Mouse (Mus musculus): ENCODE results near the gene Zcchc9. TPM values are rescaled to one million over a fixed set of nuclear protein-coding genes. Genes with fewer than 3 reads are reported as not detected.
"Not testable (repeated sequence)": the region's sequence is repeated elsewhere in the genome, so short reads cannot be mapped to it uniquely, and the experiment has no call there.

The Zcchc9 gene
- polyA plus RNA-seq, 1 experiment, result 8.3 TPM

DNA sequence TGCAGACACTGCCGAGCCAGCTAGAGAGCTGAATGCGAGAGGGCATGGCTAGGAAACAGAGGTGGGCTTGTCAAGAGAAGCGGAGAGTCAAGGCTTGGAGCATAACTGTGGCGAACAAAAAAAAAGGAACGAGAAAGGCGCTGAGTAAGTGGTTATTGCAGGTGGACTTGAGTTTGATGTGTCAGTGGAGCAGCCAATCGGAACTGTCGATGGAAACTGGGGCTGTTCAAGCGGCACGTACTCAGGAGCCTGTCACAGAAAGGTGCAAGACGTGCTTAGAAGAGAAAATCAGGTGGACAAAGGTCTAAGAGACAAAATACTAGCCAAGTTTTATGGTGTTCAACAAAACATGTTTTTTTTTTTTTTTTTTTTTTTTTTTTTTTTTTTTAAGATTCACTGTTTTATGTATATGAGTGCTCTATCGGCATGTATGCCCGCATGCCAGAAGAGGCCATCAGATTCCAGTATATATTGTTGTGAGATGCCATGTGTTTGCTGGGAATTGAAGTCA lies 12.5 kb downstream of the Zcchc9 start:
- 93% methylated on average over 13 of the region's 13 CpGs for WGBS
- TF ChIP-seq POLR2A (IDR thresholded peaks at IDR 0.05; ENCODE audit: low read depth, low read length) (no peak), CTCF (IDR thresholded peaks at IDR 0.05; ENCODE audit: extremely low read depth, insufficient read depth, insufficient read length, insufficient replicate concordance) (no peak)
- no peak for DNase-seq (ENCODE audit: low read depth in 1 of 2, low spot score in 2 of 2)
- Histone ChIP-seq H3K27me3 (ENCODE audit: control insufficient read depth, insufficient read depth, low read length) (no peaks in the 10 kb centered on the region), H3K4me3 (ENCODE audit: extremely low read depth, insufficient read depth, insufficient read length) (no peak overlapping the region), H3K4me1 (ENCODE audit: control insufficient read depth, insufficient read depth, insufficient read length) (no peaks in the 10 kb centered on the region), H3K36me3 (ENCODE audit: control insufficient read depth, insufficient read depth, low read length) (peaks cover 27% of the 10 kb centered on the region), H3K27ac (ENCODE audit: insufficient read depth, low read length) (no peak overlapping the region)

DNA sequence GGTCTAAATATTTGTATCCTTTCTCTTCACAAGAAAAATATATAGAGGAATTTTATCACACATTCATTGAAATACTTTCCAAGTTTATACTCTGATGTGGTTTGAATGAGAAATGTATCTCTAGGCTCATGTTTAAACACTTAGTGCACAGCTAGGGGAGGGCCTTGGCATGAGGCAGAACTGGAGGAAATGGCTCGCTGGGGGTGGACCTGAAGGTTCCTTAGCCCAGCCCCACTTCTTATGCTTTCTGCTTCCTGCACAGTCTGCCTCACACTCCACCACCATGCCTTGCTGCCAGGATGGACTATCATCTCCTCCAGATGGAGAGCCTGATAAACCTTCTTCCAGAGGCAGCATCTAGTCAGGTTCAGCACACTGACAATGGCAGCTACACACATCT lies 15.5 kb downstream of the Zcchc9 start:
- no peaks in the 10 kb centered on the region for H3K27me3 ChIP-seq (ENCODE audit: control insufficient read depth, insufficient read depth, low read length)
- 17% methylated on average over 1 of the region's 1 CpGs for WGBS
- no peaks in the 10 kb centered on the region for H3K4me1 ChIP-seq (ENCODE audit: control insufficient read depth, insufficient read depth, insufficient read length)
- DNase-seq (ENCODE audit: low read depth in 1 of 2, low spot score in 2 of 2), result no peak
- H3K4me3 ChIP-seq (ENCODE audit: extremely low read depth, insufficient read depth, insufficient read length), result no peak overlapping the region
- H3K36me3 ChIP-seq (ENCODE audit: control insufficient read depth, insufficient read depth, low read length), result peaks cover 5% of the 10 kb centered on the region
- H3K27ac ChIP-seq (ENCODE audit: insufficient read depth, low read length), result no peak overlapping the region
- TF ChIP-seq CTCF (IDR thresholded peaks at IDR 0.05; ENCODE audit: extremely low read depth, insufficient read depth, insufficient read length, insufficient replicate concordance) (no peak), POLR2A (IDR thresholded peaks at IDR 0.05; ENCODE audit: low read depth, low read length) (no peak)

DNA sequence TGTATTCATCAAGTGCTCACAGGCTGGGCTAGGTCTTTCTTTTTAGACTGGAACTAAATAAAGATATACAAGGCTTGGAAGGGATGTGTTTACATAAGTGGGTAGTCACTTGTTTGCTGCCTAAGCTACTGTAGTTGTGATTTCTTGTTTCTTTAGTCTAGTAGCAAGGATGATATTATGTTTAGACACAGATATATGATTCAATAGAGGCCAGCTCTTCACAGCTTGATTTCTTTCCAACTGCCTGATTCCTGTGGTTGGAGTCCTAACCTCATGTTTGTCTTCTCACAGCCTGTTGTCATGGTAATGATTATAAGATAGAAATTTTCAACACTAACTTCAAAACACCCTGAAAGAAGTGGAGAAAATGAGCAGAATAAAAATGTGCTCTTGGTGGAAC lies 27.6 kb downstream of the Zcchc9 start:
- Histone ChIP-seq H3K27ac (ENCODE audit: insufficient read depth, low read length) (no peak overlapping the region), H3K4me3 (ENCODE audit: extremely low read depth, insufficient read depth, insufficient read length) (no peak overlapping the region), H3K27me3 (ENCODE audit: control insufficient read depth, insufficient read depth, low read length) (no peaks in the 10 kb centered on the region), H3K4me1 (ENCODE audit: control insufficient read depth, insufficient read depth, insufficient read length) (no peaks in the 10 kb centered on the region), H3K36me3 (ENCODE audit: control insufficient read depth, insufficient read depth, low read length) (no peaks in the 10 kb centered on the region)
- TF ChIP-seq CTCF (IDR thresholded peaks at IDR 0.05; ENCODE audit: extremely low read depth, insufficient read depth, insufficient read length, insufficient replicate concordance) (no peak), POLR2A (IDR thresholded peaks at IDR 0.05; ENCODE audit: low read depth, low read length) (no peak)
- no peak for DNase-seq (ENCODE audit: low read depth in 1 of 2, low spot score in 2 of 2)

DNA sequence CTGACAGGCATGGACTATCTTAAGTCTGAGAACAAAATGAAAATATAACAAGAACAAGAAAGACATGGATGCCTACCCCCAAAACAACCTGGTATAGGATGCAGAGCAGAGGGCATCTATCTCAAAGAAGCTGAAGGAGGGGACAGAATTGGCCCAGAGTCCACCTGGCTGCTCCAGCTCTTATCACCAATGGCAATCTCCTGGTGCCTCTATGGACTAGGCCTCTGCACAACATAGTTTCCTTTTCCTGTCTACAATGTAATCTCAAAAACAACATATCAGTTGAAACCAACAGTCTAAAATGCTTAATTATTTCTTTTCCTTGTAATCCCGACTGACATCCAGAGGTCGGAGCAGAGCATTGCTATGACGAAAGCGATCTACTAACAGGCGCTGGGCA lies 29.4 kb downstream of the Zcchc9 start:
- WGBS, result 95% methylated on average over 5 of the region's 5 CpGs

DNA sequence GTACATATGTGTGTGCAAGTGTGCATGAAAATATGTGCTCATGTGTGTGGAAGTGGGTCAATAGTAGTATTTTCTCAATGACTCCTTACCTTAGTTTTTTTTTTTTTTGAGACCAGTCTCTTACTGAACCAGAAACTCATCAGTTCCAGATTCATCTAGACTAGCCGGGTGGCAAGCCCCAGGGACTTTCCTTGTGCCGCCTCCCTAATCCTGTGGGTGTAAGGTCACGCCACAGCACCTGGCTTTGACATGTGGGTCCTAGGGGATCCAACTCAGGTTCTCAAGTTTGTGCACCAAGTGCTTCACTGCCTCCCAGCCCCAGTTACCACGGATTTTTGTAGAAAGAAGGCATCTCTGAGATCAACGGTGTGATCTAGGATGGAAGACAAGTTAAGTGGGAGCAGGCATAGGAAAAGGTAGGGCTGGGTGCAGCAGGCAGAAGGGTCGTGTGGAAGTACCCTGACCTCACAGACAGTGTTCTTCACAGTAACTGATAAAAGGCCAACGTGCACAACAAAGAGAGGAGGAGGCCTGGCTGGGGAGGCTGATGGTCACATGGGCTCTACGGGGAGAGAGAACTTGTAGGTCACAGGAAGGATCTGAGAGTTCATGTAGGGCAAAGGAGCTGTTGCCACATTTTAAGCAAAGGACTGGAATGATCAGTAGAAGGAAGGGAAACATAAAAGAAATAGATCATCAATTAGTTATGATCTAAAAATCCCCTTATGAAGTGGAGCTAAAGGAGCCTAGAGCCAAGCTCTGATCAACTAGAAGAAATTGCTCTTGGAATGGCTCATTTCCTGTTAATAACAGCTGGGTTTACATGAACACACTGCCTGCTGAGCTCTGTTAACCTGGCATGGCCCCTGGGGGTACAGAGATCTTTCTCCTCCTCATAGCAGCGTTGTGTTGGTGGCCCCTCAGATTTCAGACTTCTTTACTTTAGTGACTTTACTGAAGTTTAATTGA lies 38.5 kb downstream of the Zcchc9 start:
- Histone ChIP-seq H3K36me3 (ENCODE audit: control insufficient read depth, insufficient read depth, low read length) (no peaks in the 10 kb centered on the region), H3K27ac (ENCODE audit: insufficient read depth, low read length) (no peak overlapping the region), H3K27me3 (ENCODE audit: control insufficient read depth, insufficient read depth, low read length) (no peaks in the 10 kb centered on the region), H3K4me1 (ENCODE audit: control insufficient read depth, insufficient read depth, insufficient read length) (no peaks in the 10 kb centered on the region), H3K4me3 (ENCODE audit: extremely low read depth, insufficient read depth, insufficient read length) (no peak overlapping the region)
- no peak for DNase-seq (ENCODE audit: low read depth in 1 of 2, low spot score in 2 of 2)
- TF ChIP-seq CTCF (IDR thresholded peaks at IDR 0.05; ENCODE audit: extremely low read depth, insufficient read depth, insufficient read length, insufficient replicate concordance), result no peak
- TF ChIP-seq POLR2A (IDR thresholded peaks at IDR 0.05; ENCODE audit: low read depth, low read length), result no peak
- 68% methylated on average over 9 of the region's 9 CpGs for WGBS

More for the DNA sequence above, 29.4 kb downstream of the Zcchc9 start:
- Histone ChIP-seq H3K36me3 (ENCODE audit: control insufficient read depth, insufficient read depth, low read length) (no peaks in the 10 kb centered on the region), H3K27me3 (ENCODE audit: control insufficient read depth, insufficient read depth, low read length) (no peaks in the 10 kb centered on the region), H3K4me3 (ENCODE audit: extremely low read depth, insufficient read depth, insufficient read length) (no peak overlapping the region), H3K4me1 (ENCODE audit: control insufficient read depth, insufficient read depth, insufficient read length) (no peaks in the 10 kb centered on the region), H3K27ac (ENCODE audit: insufficient read depth, low read length) (no peak overlapping the region)
- no peak for TF ChIP-seq POLR2A (IDR thresholded peaks at IDR 0.05; ENCODE audit: low read depth, low read length)
- TF ChIP-seq CTCF (IDR thresholded peaks at IDR 0.05; ENCODE audit: extremely low read depth, insufficient read depth, insufficient read length, insufficient replicate concordance), result no peak
- DNase-seq (ENCODE audit: low read depth in 1 of 2, low spot score in 2 of 2), result no peak

DNA sequence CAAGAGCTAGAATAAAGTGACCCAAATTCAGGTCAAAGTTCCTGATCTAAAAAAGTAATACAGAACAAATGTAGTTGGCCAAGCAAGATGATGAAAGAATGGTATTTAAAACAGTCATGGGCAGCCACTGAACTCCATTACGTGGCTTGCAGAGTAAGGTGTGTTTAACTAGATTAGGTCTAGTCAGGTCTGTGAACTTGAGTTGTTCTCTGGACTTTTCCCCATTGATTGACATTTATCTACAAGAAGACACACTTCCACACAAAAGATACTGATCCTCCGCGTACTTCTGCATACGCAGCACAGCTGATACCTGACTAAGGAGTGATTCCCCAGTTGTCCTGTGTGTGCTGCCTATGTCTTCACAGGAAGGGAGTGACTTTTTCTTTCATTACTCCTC lies 41.9 kb downstream of the Zcchc9 start:
- TF ChIP-seq POLR2A (IDR thresholded peaks at IDR 0.05; ENCODE audit: low read depth, low read length), result no peak
- TF ChIP-seq CTCF (IDR thresholded peaks at IDR 0.05; ENCODE audit: extremely low read depth, insufficient read depth, insufficient read length, insufficient replicate concordance), result no peak
- DNase-seq (ENCODE audit: low read depth in 1 of 2, low spot score in 2 of 2), result no peak
- no peak overlapping the region for H3K4me3 ChIP-seq (ENCODE audit: extremely low read depth, insufficient read depth, insufficient read length)
- H3K27me3 ChIP-seq (ENCODE audit: control insufficient read depth, insufficient read depth, low read length), result no peaks in the 10 kb centered on the region
- no peaks in the 10 kb centered on the region for H3K4me1 ChIP-seq (ENCODE audit: control insufficient read depth, insufficient read depth, insufficient read length)
- no peak overlapping the region for H3K27ac ChIP-seq (ENCODE audit: insufficient read depth, low read length)
- H3K36me3 ChIP-seq (ENCODE audit: control insufficient read depth, insufficient read depth, low read length), result no peaks in the 10 kb centered on the region
- WGBS, result 90% methylated on average over 4 of the region's 4 CpGs

DNA sequence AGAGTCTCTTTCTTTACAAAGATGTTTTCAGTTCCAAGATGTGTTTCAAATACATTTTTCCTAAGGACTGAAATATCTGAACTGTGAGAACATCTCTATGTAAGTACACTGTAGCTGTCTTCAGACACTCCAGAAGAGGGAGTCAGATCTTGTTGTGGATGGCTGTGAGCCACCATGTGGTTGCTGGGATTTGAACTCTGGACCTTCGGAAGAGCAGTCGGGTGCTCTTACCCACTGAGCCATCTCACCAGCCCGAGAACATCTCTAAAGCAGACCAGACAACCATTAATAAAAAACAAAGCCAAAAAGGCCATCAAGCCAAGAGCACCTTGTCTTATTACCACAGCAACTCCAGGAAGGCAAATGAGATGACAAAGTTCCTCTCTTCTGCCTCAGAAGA lies 43.9 kb downstream of the Zcchc9 start:
- not testable (repeated sequence) for H3K4me3 ChIP-seq (ENCODE audit: extremely low read depth, insufficient read depth, insufficient read length); H3K36me3 ChIP-seq (ENCODE audit: control insufficient read depth, insufficient read depth, low read length); H3K4me1 ChIP-seq (ENCODE audit: control insufficient read depth, insufficient read depth, insufficient read length); H3K27ac ChIP-seq (ENCODE audit: insufficient read depth, low read length); DNase-seq (ENCODE audit: low read depth in 1 of 2, low spot score in 2 of 2); H3K27me3 ChIP-seq (ENCODE audit: control insufficient read depth, insufficient read depth, low read length)
- 94% methylated on average over 3 of the region's 3 CpGs for WGBS

Data from spleen, adult 2 months (tissue).